Mouse (Mus musculus): ENCODE results near the gene Eepd1.
"Not testable (repeated sequence)": the region's sequence is repeated elsewhere in the genome, so short reads cannot be mapped to it uniquely, and the experiment has no call there.

The Eepd1 gene

DNA sequence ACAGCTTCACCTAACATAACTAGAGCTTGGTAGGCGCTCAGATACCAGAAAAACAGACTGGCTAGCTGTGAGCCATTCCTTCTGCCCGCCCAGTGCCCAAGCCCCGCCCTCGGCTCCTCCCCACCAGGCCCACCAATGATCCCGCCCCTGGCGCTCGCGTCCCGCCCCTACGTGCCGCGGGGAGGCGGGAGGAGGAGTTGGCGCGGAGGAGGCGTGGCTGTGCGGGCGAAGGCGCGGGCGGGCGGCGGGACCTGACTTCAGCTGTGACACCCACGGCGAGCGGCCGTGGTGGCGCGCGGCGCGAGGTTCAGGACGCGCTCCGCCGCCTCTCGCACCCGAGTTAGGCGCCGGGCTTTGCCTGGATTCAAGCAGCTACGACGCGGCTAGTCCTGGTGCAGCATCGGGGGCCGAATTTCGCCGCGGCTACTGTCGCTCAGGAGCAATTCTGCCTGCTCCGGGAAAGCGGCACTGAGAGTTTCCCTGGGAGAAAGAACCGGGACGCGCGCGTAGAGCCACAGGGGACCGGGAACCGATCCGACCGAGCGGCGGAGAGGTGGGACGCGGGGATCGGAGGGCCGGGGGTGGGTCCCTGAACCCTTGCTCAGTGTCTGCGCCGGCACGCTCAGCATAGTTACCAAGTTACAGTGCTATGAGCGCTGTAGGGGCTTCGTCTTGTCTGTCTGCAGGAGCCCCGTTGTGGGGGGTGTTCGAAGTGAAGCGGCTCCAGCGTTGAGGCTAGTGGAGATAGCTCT lies at the start of gene Eepd1:
Eepd1 (plus strand) TSS at position 204 of the 752 bp plus-strand sequence.
- DNase-seq (ENCODE audit: low read depth, low spot score) = peak; percentile 88

DNA sequence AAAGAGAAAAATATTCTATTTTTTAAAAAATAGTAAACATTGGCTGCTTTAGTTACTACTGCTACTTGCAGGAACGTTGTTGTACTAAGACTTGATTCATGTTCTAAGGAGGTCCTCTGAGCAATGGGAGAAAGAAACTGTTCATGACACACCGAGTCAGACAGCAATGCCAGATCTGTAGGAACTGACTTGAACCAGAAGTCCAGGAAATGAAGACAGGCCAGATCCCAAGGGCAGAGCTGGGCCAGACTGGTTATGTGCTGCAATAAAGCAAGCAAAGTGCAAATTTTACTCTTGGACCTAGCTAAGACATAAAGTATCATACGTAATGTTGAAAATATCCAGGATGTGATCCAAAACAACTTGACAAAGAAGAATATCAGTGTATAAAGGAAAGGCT lies 42.5 kb upstream of the Eepd1 start:
- DNase-seq (ENCODE audit: low read depth, low spot score) = peak; percentile 31

GRCm38 (mm10) chr9:25440046-25440445 lies 41.3 kb upstream of the Eepd1 start:
- not testable (repeated sequence) for DNase-seq (ENCODE audit: low read depth, low spot score)

- no peak for DNase-seq (ENCODE audit: low read depth, low spot score)
Measured at GRCm38 (mm10) chr9:25442041-25442440, 39.3 kb upstream of the Eepd1 start.

DNA sequence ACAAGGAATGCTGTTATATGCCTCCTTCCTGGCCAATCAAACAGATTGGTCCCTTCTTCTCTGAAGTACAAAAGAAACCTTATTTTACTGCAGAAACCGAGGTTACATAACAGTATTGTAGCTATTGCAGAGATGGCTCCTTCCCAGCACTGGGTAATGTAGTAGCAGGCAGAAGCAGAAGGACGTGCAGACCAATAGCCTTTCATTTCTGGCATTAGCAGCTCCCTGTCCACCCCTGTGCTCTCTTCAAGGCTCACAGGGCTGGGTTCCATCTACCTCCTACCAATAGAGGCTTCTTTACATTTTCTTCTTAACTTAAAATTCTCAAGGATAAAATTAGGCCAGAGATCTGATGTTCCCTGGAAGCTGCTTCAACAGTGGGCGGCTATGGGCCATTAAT lies 38.3 kb upstream of the Eepd1 start:
- DNase-seq (ENCODE audit: low read depth, low spot score) = no peak

DNA sequence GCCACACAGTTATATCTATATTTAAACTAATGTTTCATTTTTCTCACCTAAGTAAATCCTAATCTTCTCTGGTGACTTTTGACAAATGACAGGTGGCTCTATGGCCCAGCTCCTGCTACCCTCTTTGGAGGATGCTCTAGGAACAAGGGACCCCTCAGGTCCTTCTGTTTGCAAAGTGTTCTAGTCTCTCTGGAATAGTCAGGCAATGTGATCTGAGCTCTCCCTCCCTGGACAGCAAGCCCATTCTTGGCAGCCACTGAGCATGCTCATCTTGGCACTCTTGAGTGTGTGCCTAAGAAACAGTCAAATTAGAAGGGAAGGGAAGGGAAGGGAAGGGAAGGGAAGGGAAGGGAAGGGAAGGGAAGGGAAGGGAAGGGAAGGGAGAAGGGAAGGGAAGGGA lies 37.8 kb upstream of the Eepd1 start:
- DNase-seq (ENCODE audit: low read depth, low spot score) = peak; percentile 27

DNA sequence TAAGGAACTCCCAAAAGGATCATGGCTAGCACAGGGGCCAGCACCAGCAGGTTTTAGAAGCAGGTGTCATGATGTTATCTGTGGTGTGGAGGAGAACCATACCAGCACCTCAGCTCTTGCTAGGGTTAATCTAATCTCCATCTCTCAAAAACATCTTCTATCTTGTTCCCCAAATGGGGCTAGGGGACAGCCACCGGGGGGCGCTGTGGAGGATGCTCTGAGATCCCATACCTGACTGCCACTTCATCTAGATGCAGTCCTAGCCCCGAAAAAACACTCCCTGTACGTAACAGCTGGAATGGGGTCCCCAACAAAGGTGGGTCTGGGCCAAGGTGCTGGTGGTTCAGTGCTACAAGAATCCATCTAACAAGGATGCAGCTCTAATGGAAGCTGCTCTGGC lies 31.0 kb upstream of the Eepd1 start:
- no peak for DNase-seq (ENCODE audit: low read depth, low spot score)

- no peak for DNase-seq (ENCODE audit: low read depth, low spot score)
Measured at GRCm38 (mm10) chr9:25455027-25455426, 26.3 kb upstream of the Eepd1 start.

- DNase-seq (ENCODE audit: low read depth, low spot score) = no peak
Measured at GRCm38 (mm10) chr9:25460835-25461555, 20.4 kb upstream of the Eepd1 start.

GRCm38 (mm10) chr9:25464305-25464704 lies 17.0 kb upstream of the Eepd1 start:
- DNase-seq (ENCODE audit: low read depth, low spot score) = no peak

DNA sequence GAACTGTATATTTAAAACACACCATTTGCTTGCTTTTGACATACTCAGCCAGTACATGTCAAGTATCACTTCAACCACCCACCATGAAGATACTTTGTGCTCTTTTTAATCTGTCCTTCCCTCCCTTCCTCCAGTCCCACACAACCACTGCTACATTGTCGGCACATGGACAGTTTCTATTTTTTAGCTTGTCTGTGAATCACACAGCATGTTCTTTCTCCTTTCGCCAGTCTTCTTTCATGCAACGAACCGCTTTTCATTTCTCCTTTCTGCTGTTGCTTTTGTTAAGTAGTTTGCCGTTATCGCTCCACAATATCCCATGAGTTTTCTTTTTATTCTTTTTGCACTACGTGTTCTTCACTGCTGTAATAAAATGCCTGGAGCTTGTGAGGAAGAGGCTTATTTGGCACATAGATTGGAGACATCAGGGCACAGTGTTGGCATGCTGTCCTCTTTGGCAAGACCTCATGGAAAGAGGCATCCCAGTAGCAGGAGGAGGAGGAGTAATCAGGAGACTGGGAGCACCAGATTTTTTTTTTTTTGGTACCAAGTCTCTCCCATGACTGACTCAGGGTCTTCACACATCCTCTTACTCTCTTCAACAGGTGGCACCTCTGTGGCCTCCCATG lies 1.8 kb upstream of the Eepd1 start:
- no peak for DNase-seq (ENCODE audit: low read depth, low spot score)

GRCm38 (mm10) chr9:25480676-25481075 lies 671 bp upstream of the Eepd1 start:
- DNase-seq (ENCODE audit: low read depth, low spot score) = no peak

DNA sequence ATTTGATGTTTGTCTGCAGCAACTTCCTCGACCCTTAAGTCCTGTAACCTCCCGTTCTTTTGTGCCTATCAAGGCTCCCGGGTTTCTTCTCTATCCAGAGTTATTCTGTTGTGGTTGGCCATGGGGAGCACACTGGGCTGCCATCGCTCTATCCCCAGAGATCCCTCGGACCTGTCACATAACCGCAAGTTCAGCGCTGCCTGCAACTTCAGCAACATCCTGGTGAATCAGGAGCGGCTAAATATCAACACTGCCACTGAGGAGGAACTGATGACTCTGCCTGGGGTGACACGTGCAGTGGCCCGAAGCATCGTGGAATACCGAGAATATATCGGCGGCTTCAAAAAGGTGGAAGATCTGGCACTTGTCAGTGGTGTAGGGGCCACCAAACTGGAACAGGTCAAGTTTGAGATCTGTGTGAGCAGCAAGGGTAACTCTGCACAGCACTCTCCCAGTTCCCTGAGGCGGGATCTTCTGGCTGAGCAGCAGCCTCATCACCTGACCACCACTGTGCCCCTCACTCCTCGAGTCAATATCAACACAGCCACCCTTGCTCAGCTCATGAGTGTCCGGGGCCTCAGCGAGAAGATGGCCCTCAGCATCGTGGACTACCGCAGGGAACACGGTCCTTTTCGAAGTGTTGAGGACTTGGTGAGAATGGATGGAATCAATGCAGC lies 1.1 kb downstream of the Eepd1 start:
- no peak for DNase-seq (ENCODE audit: low read depth, low spot score)

- DNase-seq (ENCODE audit: low read depth, low spot score) = no peak
Measured at GRCm38 (mm10) chr9:25482999-25483347, 1.6 kb downstream of the Eepd1 start.

GRCm38 (mm10) chr9:25483931-25484618 lies 2.7 kb downstream of the Eepd1 start:
- DNase-seq (ENCODE audit: low read depth, low spot score) = no peak

DNA sequence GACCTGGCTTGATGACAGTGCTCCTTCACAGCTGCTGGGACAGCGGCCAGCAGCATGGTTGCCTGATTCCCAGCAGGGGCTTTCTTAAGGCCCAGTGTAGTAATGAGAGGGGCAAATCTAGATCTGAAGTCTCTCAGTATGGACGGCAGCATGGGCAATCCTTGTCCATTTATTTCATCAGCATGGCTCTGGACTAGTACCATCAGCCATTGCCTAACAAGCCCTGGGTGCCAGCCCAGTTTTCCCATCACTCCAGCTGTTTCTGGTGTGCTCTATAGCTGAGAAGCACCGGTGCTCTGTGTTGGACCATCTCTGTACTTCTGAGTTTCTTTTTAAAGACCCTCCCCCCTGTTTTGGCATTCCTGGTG lies 3.3 kb downstream of the Eepd1 start:
- no peak for DNase-seq (ENCODE audit: low read depth, low spot score)

DNA sequence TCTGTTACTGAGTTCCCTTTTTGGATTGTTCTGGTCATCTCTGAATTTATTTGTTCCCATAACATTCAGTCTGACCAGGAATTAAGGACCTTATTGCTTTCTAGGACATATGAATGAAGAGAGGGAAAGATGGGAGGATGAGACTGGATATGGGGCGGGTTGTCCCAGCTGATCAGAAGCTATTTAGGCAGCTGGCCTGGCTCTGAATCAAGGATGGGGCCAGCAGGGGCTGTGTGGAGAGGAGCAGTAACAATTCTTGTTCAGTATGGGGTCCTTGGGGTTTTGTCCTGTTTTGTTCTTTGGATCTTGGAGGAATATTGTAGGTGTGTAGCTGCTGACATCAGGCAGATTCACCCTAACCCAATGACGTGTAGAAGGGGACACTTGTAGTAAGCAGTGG lies 3.7 kb downstream of the Eepd1 start:
- DNase-seq (ENCODE audit: low read depth, low spot score) = no peak

DNA sequence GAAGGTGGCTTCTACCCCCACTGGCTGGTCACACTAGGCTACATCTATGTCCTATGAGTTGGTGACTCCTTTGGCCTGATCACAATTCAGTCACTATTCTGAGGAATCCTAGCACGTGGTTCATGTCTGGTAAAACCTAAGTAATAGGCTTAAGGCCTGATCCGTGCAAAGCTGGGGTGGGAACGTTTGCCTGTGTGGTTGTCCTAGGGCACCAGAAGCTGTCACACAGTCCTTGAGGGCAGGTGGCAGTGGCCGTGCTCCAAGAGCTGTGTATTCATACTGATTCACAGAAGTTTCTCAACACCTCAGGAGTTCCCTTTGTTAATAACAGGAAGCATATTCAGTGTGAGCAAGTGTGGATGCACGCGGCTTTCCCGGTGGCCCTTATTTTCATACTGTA lies 4.1 kb downstream of the Eepd1 start:
- DNase-seq (ENCODE audit: low read depth, low spot score) = no peak

GRCm38 (mm10) chr9:25486246-25486807 lies 5.0 kb downstream of the Eepd1 start:
- no peak for DNase-seq (ENCODE audit: low read depth, low spot score)

GRCm38 (mm10) chr9:25487446-25488110 lies 6.2 kb downstream of the Eepd1 start:
- no peak for DNase-seq (ENCODE audit: low read depth, low spot score)

- no peak for DNase-seq (ENCODE audit: low read depth, low spot score)
Measured at GRCm38 (mm10) chr9:25488581-25488980, 7.2 kb downstream of the Eepd1 start.

Data from skeletal muscle tissue, adult 2 months (tissue).